Mouse (Mus musculus) spleen, adult 2 months (tissue): ENCODE results near the gene Yars. TPM values are rescaled to one million over a fixed set of nuclear protein-coding genes. Genes with fewer than 3 reads are reported as not detected.

Source experiments
- DNase-seq, 2 experiments: peaks; one replicate each; pipeline versions ENCODE4 v3.0.0 to v3.0.0-alpha.2; 2012 to 2021; ENCODE audit warnings: low spot score in 2 of 2, low read depth in 1 of 2
- H3K27ac ChIP-seq: fragments of 200-500 bp; 2 replicates; pipeline ENCODE4 v1.5.1; 2012; ENCODE audit warnings: low read length, inconsistent platforms; ENCODE audit not compliant: insufficient read depth
- H3K27me3 ChIP-seq: fragments of 200-500 bp; 2 replicates; pipeline ENCODE4 v1.6.1; 2012; ENCODE audit warnings: mild to moderate bottlenecking, moderate library complexity, low read length, inconsistent platforms; ENCODE audit not compliant: control insufficient read depth, insufficient read depth
- H3K36me3 ChIP-seq: fragments of 200-500 bp; 2 replicates; pipeline ENCODE4 v1.6.1; 2012; ENCODE audit warnings: mild to moderate bottlenecking, low read length, inconsistent platforms; ENCODE audit not compliant: control insufficient read depth, insufficient read depth
- H3K4me1 ChIP-seq: fragments of 200-500 bp; 2 replicates; pipeline ENCODE4 v1.6.1; 2011; ENCODE audit warnings: inconsistent platforms; ENCODE audit not compliant: control insufficient read depth, insufficient read depth, insufficient read length
- H3K4me3 ChIP-seq: fragments of 200-500 bp; 2 replicates; pipeline ENCODE4 v1.5.1; 2011; ENCODE audit warnings: mild to moderate bottlenecking, inconsistent platforms; ENCODE audit not compliant: insufficient read depth, insufficient read length; ENCODE audit errors: extremely low read depth
- CTCF ChIP-seq: fragments of 200-500 bp; IDR thresholded peaks from 2 replicates; pipeline ENCODE4 v1.5.1; 2011; ENCODE audit warnings: mild to moderate bottlenecking, inconsistent platforms; ENCODE audit not compliant: insufficient read depth, insufficient read length, insufficient replicate concordance; ENCODE audit errors: extremely low read depth
- POLR2A ChIP-seq: fragments of 200-500 bp; IDR thresholded peaks from 2 replicates; pipeline ENCODE4 v1.6.1; 2011; ENCODE audit warnings: low read depth, low read length, inconsistent platforms
- WGBS: fragments of 180-500 bp; shearing (Covaris S2); methylation state at CpG from one replicate; pipeline ENCODE4 v1.1.7; 2018; 5-methylcytosine and 5-hydroxymethylcytosine counted together
- polyA plus RNA-seq: library from polyadenylated mRNA; depleted of rRNA; stranded (reverse); fragments of >200 nt; gene quantifications from 2 replicates; pipeline ENCODE4 v1.2.3, GENCODE M21; 2012; rRNA removed

Yars gene
- 8.6 and 10.9 TPM in 2 replicates for polyA plus RNA-seq

- TF ChIP-seq CTCF (no peak), POLR2A (peak; percentile 24)
- H3K4me1 ChIP-seq: no peaks in the 10 kb centered on the region
- no peaks in the 10 kb centered on the region for H3K27me3 ChIP-seq
- under 1% methylated on average over 58 of the region's 58 CpGs for WGBS
- H3K36me3 ChIP-seq: no peaks in the 10 kb centered on the region
- peak within 1 kb of the TSS; percentile 90 for H3K4me3 ChIP-seq
- peak within 1 kb of the TSS; percentile 63 for H3K27ac ChIP-seq
- peak; percentile 97 for DNase-seq
Measured at GRCm38 (mm10) chr4:129189542-129190519, at the start of gene Yars, which contains the start of gene S100pbp. Gene Yars (plus strand): TSS chr4:129189760. Gene S100pbp (minus strand): TSS chr4:129189727.

DNA sequence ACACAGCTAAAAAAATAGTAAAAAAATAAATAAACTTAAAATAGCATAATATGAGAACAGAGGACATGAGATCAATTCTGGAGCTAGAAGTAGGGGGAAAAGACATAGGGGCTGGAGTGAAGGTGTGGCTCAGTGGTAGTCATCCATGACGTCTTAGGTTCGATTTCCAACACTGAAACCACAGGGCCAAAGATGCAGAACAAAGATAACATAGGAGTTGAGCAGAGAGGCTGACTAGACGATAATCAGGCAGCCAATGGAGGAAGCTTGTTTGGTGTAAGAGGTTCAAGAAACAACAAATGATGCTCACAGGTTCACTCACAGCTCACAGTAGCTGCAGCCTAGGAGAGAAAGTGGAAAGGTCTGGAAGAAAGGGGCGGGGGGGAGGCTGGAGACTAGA lies 48.8 kb upstream of the Yars start:
- no peak overlapping the region for H3K4me3 ChIP-seq
- H3K27ac ChIP-seq: no peak overlapping the region
- 40% methylated on average over 4 of the region's 4 CpGs for WGBS
- H3K4me1 ChIP-seq: no peaks in the 10 kb centered on the region; the same call in 1 of the 2 replicates
- H3K36me3 ChIP-seq: no peaks in the 10 kb centered on the region
- H3K27me3 ChIP-seq: peaks cover 14% of the 10 kb centered on the region
- TF ChIP-seq CTCF (no peak), POLR2A (no peak)
- DNase-seq: no peak

- H3K27me3 ChIP-seq: peaks cover 9% of the 10 kb centered on the region
- no peak for DNase-seq
- H3K36me3 ChIP-seq: no peaks in the 10 kb centered on the region
- TF ChIP-seq CTCF: no peak
- no peak for TF ChIP-seq POLR2A
- no peak overlapping the region for H3K27ac ChIP-seq
- WGBS: 76% methylated on average over 17 of the region's 17 CpGs
- H3K4me1 ChIP-seq: no peaks in the 10 kb centered on the region; the same call in none of the 2 replicates
- no peak overlapping the region for H3K4me3 ChIP-seq
Measured at GRCm38 (mm10) chr4:129141560-129142438, 47.8 kb upstream of the Yars start.

GRCm38 (mm10) chr4:129142439-129143045 lies 47.0 kb upstream of the Yars start:
- Histone ChIP-seq H3K4me3 (no peak overlapping the region), H3K27me3 (0 out of 2 replicates have a peak, but pooled peaks cover 2% of the 10 kb centered on the region), H3K36me3 (0 out of 2 replicates have a peak, but pooled peaks cover under 1% of the 10 kb centered on the region), H3K4me1 (no peaks in the 10 kb centered on the region; the same call in 1 of the 2 replicates), H3K27ac (no peak overlapping the region)
- 87% methylated on average over 11 of the region's 11 CpGs for WGBS
- no peak for TF ChIP-seq CTCF
- TF ChIP-seq POLR2A: no peak
- DNase-seq: no peak

- H3K27me3 ChIP-seq: no peaks in the 10 kb centered on the region
- H3K36me3 ChIP-seq: 0 out of 2 replicates have a peak, but pooled peaks cover 1% of the 10 kb centered on the region
- no peak overlapping the region for H3K27ac ChIP-seq
- TF ChIP-seq POLR2A: no peak
- TF ChIP-seq CTCF: no peak
- DNase-seq: no peak
- no peak overlapping the region for H3K4me3 ChIP-seq
- H3K4me1 ChIP-seq: no peaks in the 10 kb centered on the region; the same call in 1 of the 2 replicates
- WGBS: 69% methylated on average over 5 of the region's 5 CpGs
Measured at GRCm38 (mm10) chr4:129143509-129143908, 46.1 kb upstream of the Yars start.
